Mouse (Mus musculus): Measurements from ENCODE around the gene Ucp3.

DNA sequence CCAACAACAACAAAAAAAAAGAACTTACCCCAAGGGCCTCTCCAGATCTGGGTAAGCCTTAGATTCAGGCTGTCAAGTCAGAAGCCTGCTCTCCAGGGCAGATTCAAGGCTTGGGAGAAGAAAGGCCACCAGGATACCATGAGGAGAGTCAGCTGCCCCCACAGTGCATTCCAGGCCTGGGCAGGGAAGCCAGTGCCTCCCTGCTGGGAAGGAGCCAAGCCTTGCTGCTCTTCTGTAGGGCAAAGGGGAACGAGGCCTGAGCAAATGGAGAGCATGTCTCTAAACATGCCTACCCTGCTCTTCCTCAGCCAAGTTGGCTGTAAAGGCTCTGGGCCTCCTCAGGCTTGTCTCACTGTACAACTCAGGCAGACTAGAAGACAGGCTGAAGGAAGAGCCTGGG lies 1.9 kb downstream of the Ucp3 start:
- TF ChIP-seq CTCF (IDR thresholded peaks at IDR 0.05; ENCODE audit: low read depth, low read length) = no peak
- TF ChIP-seq POLR2A (IDR thresholded peaks at IDR 0.05; ENCODE audit: extremely low read depth, insufficient read depth, low read length) = no peak
